Mouse (Mus musculus) naive thymus-derived CD4-positive, alpha-beta T cell, adult 2 months (primary cell): ENCODE results near the gene Myb.
"Not testable (repeated sequence)": the region's sequence is repeated elsewhere in the genome, so short reads cannot be mapped to it uniquely, and the experiment has no call there.

ENCODE experiments used
- DNase-seq: peaks from one replicate; pipeline ENCODE4 v3.0.0-alpha.2; 2011; ENCODE audit warnings: low read depth

The Myb gene

DNA sequence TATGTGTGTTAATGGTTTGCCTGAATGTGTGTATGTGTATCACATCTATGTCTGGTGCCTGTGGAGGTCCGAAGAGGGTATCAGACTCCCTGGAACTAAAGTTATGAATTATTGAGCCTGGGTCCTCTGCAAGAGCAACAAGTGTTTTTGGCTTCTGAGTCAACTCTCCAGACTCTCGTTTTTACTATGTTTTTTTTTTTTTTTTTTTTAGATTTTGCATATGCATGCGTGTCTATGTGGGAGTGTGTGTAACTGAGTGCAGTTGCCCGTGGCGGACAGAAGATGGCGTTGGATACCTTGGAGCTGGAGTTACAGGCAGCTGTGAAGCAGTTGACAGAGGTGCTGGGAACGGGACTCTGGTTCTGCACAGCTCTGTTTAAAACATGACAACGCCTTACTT, 7.7 kb upstream of the Myb start:
- no peak for DNase-seq

GRCm38 (mm10) chr10:21167842-21168241, 7.1 kb upstream of the Myb start:
- DNase-seq, result no peak

GRCm38 (mm10) chr10:21167165-21167564, 6.4 kb upstream of the Myb start:
- no peak for DNase-seq

DNA sequence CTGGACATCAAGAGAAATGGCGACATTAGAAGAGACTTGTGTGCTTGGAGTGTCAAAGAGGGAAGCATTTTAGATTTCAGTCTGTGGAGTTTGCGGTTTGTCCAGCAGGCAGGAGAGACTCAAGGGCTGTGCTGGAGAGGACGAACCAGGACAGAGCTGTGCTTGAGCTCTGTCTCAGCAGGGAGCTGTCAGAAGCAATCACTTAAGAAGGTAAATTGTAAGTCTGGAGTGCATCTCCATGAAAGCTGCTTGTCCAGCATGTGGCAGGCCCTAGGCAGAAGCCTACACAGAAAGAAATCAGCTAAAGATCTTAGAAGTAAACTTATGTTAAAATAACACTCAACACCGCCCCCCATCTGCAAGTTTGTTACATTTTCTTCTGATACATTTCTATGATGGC, 4.6 kb upstream of the Myb start:
- DNase-seq, result no peak

DNA sequence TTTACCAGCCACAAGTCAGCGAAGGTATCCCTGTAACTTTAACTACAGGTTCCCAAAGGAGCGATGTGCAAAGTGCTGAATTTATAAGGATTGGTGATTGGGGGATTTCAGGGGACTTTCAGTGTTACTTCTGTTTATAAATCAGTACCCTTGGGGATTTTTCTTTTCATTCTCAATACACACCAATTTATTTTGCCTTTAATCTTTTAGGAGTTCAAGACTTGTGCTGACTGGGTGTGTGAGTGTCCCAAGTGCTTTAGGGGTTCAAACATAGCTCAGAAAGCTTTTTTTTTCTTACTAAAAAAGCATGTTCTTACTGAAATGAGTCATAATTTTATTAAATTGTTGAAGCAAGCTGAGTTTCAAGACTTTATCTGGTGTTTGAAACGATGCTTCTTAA, 1.3 kb upstream of the Myb start:
- DNase-seq, result no peak

GRCm38 (mm10) chr10:21161359-21162094, 743 bp upstream of the Myb start:
- DNase-seq, result no peak

DNA sequence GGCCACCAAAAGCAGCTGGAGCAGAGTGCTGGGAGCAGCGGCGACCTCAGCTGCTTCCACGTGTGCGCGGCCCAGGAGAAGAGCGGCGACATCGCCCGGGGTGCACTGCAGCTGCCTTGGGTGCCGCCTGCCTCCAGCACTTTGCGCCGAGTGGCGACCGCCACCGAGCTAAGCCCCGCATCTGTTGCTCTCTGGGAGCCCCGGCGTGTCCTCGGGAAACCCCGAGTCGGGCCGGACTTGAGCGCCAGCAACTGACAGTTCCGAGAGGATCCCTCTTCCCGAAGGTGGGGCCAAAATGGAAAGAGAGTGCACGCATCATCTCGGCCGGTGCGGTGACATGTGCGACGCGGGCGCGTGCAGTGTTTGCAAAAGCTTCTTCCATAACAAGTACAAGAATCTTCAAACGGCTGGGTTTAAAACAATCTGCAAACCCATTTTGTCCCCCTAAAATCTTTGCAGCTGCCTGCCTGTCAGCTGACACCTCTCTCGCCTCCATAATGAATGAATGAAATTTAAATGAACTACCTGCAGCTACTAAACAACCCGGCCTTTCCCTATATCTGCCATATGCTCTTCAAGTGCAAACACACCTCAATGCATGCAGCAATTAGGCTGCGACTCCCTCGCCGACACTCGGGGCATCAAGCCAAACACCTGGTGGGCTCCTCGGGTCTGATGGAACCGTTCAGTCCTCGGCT, 938 bp downstream of the Myb start:
- DNase-seq, result peak; percentile 60

DNA sequence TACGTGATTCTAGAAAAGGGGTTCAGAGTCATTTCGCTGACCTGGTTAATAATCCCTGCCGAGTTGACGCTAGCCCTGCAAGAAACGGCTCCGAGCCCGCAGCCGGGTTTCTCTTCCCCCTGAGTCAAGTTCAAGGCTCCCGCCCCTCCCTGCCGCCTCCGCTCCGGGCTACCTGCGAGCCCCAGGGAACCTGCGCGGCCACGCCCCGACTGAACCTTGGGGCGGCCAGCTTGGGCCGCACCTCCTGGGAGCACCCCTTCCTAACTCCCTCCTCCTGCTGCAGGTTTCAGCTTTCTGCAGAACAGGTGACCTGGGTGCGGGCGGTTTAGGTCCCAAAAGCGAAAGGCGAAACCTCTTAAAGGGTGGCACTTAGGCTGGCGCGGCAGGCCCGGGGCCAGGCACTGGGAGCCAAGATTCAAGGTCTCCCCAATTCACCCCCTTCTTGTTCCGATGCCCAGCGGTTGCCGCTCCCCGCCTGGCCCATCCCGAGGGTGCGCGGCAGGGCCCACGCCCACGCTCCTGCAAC, 1.8 kb downstream of the Myb start:
- peak; percentile 74 for DNase-seq

DNA sequence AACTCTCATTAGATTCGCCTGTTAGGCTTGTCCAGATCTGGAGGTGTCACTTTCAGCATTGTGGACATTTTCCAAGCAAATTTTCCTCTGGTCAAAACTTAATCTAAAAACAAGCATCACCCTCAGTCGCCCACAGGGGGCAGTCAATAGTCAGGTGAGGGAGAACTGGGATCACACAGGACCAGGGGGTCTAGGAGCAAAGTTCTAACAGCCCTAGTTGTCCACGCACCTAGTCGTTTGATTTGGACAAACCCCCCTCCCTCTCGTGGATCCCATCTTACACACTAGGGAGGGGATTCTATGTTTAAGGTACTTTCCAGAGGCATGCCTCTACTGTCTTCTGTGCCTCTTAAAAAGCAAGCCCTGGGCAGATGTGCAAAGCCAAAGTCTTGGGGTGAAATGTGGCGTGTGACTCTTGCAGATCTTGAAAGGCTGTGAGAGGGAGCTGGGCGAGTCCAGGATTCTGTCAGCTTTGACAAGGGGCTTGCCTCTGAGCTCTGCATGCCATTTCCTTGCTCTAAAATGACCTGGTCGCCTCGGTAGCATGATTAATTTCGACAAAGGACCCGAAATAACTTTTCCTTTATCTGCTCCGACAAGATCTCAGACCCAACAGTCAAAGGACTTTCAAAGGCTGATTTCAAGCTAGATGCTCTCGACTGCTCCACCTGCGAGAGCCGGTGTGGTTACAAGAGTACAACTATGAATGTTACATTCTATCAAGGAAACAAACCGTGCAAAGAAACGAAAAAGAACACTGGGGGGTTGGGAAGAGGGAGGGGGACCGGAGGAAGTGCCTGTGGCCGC, 2.5 kb downstream of the Myb start:
- peak; percentile 73 for DNase-seq

DNA sequence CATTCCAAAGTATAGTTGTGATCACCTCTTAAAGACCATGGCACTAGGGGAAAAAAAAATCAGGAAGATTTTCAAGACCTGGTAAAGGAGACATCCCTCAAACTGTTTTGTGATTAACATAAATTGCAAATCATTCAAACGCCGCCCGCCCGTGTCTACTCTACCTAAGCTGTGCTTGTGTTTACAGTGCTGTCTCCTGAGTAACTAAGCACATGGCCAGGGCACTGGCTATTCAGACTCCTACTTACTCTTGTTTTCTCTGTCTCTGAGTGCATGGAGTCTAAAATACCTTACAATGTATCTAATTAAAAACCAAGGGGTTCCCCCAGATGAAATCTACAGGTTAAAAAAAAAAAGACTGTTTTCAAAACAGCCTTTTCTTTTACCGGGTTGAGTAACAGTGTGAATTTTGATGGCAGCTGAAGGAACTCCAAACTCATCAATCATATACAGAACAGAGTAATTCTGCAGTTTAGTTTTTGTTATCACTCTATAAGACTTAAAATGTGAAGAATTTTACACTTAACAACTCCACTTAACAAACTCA, 3.8 kb downstream of the Myb start:
- no peak for DNase-seq

GRCm38 (mm10) chr10:21156416-21156815, 4.4 kb downstream of the Myb start:
- no peak for DNase-seq

DNA sequence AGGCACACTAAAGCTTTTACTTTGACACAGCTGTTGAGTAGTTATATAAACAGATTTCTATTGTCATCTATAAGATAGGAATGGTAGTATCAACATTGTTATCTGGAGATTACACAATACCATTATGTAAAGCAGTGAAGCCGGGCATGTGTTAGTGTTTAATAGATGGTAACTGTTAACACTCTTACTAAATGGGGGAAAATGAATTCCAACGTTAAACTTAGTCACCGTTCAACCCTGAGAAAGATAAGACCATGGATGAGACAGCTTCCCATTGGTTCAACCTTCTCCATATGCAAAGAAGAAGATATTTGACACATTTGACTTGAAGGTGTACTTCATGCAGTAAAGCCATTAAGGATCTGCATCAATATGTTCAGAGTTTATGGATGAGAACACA, 5.9 kb downstream of the Myb start:
- DNase-seq, result no peak

GRCm38 (mm10) chr10:21153433-21153832, 7.4 kb downstream of the Myb start:
- no peak for DNase-seq

DNA sequence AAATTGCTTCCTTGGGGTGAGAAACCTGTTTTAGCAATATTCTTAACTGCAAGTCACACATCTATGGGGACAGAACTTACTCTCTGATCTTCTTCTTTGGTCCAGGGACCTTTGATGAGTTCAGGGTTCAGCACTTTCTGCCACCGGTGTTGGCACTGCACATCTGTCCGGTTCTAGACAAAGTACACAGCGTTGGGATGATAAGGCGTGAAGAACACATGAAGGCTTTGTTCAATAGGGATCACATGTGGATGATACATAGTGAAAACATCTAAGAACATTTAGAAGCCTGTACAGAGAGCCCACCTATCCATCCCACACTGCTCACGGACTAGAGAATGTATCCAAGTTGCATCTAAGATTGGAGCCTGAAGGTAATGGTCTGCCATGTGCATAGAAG, 8.0 kb downstream of the Myb start:
- no peak for DNase-seq

GRCm38 (mm10) chr10:21151320-21151719, 9.5 kb downstream of the Myb start:
- DNase-seq, result no peak

DNA sequence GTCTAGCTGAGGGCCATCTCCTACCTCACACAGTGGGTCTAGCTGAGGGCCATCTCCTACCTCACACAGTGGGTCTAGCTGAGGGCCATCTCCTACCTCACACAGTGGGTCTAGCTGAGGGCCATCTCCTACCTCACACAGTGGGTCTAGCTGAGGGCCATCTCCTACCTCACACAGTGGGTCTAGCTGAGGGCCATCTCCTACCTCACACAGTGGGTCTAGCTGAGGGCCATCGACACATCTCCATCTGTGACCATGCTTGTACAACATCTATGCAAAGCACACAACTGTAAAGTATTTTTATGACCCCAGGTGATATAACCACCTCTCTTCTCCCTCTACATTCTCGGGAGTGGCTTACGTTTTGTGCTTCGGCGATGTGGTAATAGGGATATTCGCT, 10.8 kb downstream of the Myb start:
- DNase-seq, result not testable (repeated sequence)

DNA sequence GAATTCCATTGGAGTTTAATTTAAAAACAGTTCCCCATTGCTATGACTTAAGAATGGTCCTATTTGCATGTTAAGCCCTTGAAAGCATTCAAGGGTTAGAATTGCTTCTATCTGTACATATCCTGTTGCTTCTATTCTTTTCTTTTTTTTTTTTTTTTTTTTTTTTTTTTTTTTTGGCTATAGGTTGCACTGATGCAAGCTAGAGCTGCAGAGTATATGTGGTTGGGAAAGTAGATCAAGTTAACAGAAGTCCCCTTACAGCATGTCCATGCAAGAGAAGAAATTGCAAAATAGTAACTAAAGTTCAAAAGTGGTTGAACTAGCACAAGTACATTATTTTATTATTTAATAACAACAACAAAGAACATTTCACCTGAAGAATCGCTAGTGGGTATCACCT, 14.1 kb downstream of the Myb start:
- no peak for DNase-seq

GRCm38 (mm10) chr10:21146263-21146662, 14.5 kb downstream of the Myb start:
- no peak for DNase-seq

DNA sequence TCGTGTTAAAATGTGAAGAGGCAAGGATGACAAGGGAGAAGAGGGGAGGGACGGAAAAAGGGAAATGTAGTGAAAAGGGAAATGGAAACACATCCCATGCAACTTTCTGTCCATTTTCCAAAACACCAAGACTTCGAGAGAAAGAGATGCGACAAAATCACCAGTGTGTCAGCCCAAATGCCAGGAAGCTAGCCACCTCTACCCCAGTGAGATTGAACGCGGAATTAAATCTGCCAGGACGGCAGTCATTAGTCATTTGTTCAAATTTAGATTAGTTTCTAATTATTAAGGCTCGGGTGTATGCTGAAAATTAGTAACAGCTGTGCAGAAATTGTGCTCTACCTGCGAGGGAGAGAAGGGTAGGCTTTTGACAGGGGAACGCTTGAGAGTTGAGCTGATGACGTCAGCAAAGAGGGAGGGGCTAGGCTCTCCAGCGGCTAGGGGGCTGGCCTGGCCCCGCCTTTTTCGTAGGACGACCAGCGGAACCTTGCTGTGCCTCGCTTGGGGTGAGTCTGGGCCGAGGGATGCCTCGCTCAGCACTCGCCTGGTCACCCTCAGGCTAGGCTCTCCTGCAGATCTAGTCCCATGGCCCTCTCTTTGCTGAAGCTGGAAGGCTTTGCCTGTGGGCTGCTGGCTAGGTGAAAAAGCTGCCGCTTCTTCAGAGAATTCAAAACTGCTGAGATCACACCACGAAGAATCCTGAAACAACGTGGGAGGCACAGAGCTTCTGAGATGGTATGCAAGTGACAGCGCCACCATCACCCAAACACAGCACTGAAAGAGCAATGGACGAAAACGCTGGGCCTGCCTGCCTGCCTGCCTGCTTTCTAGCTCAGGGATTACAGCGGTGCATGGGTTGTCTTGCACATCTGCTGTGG, 15.9 kb downstream of the Myb start:
- DNase-seq, result no peak

DNA sequence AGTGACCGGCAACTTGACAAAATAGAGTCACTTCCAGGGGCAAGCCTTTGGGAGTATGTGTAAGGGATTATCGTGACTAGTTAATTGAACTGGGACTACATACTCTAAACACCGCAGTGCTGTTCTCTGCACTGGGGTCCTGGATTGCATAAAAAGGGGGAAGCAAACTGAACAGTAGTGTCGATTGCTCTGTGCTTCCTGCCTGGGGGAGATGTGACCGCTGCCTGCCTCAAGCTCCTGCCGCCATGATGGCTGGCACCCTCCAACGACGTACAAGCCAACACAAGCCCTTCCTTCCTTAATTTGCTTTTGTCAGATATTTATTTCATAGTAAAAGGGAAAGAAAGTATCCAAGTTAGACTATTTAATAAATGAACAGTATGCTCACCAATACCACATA, 25.5 kb downstream of the Myb start:
- no peak for DNase-seq

- DNase-seq, result no peak
These were observed 29.8 kb downstream of the Myb start for GRCm38 (mm10) chr10:21130901-21131493.
